Mouse (Mus musculus) embryo, embryonic 10 days (tissue): ENCODE results near the gene 1700017B05Rik.
"Not testable (repeated sequence)": the region's sequence is repeated elsewhere in the genome, so short reads cannot be mapped to it uniquely, and the experiment has no call there.

Source experiments
- DNase-seq: peaks from one replicate; pipeline ENCODE4 v3.0.0-alpha.2; 2015; ENCODE audit warnings: low spot score

Gene 1700017B05Rik

GRCm38 (mm10) chr9:57246482-57246881 is 15.9 kb downstream of the 1700017B05Rik start:
- no peak for DNase-seq

GRCm38 (mm10) chr9:57244106-57244685 is 18.2 kb downstream of the 1700017B05Rik start:
- no peak for DNase-seq

- DNase-seq, result no peak
Observed at GRCm38 (mm10) chr9:57242916-57243315, 19.5 kb downstream of the 1700017B05Rik start.

- no peak for DNase-seq
Observed at GRCm38 (mm10) chr9:57241111-57241510, 21.3 kb downstream of the 1700017B05Rik start.

GRCm38 (mm10) chr9:57238220-57238619 is 24.2 kb downstream of the 1700017B05Rik start:
- no peak for DNase-seq

- DNase-seq, result no peak
Observed at GRCm38 (mm10) chr9:57237705-57238104, 24.7 kb downstream of the 1700017B05Rik start.

GRCm38 (mm10) chr9:57236256-57236655 is 26.2 kb downstream of the 1700017B05Rik start, which contains the start of gene Trcg1:
TSS of gene Trcg1 (plus strand) at chr9:57236556.
- DNase-seq, result no peak

GRCm38 (mm10) chr9:57233767-57234166 is 28.6 kb downstream of the 1700017B05Rik start:
- no peak for DNase-seq

- no peak for DNase-seq
Observed at GRCm38 (mm10) chr9:57233142-57233541, 29.3 kb downstream of the 1700017B05Rik start.

GRCm38 (mm10) chr9:57232341-57232940 is 30.0 kb downstream of the 1700017B05Rik start:
- no peak for DNase-seq

- DNase-seq, result no peak
Observed at GRCm38 (mm10) chr9:57231536-57232255, 30.7 kb downstream of the 1700017B05Rik start.

GRCm38 (mm10) chr9:57230146-57230783 is 32.1 kb downstream of the 1700017B05Rik start:
- DNase-seq, result peak; percentile 36

GRCm38 (mm10) chr9:57229726-57230125 is 32.7 kb downstream of the 1700017B05Rik start:
- no peak for DNase-seq

- no peak for DNase-seq
Observed at GRCm38 (mm10) chr9:57228186-57228585, 34.2 kb downstream of the 1700017B05Rik start.

GRCm38 (mm10) chr9:57227203-57227602 is 35.2 kb downstream of the 1700017B05Rik start:
- no peak for DNase-seq

GRCm38 (mm10) chr9:57226628-57227122 is 35.7 kb downstream of the 1700017B05Rik start:
- not testable (repeated sequence) for DNase-seq

- DNase-seq, result no peak
Observed at GRCm38 (mm10) chr9:57225780-57226627, 36.4 kb downstream of the 1700017B05Rik start.

GRCm38 (mm10) chr9:57223341-57223740 is 39.1 kb downstream of the 1700017B05Rik start:
- DNase-seq, result no peak

- peak; percentile 67 for DNase-seq
Observed at GRCm38 (mm10) chr9:57220356-57220755, 42.1 kb downstream of the 1700017B05Rik start.

GRCm38 (mm10) chr9:57219511-57219910 is 42.9 kb downstream of the 1700017B05Rik start:
- no peak for DNase-seq

- DNase-seq, result no peak
Observed at GRCm38 (mm10) chr9:57218776-57219175, 43.6 kb downstream of the 1700017B05Rik start.
